Mouse (Mus musculus): Measurements from ENCODE around the gene Dnajc5.

Gene Dnajc5

DNA sequence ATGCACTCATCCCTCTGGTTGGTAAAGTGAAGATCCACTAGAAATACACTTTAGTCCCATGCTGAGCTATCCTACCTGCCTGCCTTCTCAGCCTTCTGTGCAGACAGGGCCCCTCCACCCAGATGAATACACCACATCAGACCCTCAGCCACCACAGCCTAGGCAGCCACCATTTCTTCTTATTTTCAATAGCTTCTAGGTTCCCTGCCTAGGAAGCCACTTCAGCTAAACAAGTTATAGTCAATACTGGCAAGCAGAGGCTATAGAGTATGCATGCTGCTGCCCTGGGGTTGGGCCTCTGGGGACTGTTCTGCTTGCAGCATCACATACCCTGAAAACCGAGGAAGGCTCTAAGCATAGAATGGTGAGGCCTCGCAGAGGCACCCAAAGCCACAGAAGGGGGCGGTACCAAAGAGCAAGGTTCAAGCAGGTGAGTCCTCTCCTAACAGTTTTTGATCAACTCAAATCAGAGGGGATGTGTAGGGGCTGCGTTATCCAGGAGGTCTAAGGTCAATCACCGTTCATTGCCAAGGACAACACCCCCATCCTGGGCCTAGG, 71.3 kb downstream of the Dnajc5 start, which contains the start of gene Prpf6:
TSS of gene Prpf6 (plus strand) at position 341 of the 558 bp plus-strand sequence.
- peak; percentile 55 for DNase-seq

DNA sequence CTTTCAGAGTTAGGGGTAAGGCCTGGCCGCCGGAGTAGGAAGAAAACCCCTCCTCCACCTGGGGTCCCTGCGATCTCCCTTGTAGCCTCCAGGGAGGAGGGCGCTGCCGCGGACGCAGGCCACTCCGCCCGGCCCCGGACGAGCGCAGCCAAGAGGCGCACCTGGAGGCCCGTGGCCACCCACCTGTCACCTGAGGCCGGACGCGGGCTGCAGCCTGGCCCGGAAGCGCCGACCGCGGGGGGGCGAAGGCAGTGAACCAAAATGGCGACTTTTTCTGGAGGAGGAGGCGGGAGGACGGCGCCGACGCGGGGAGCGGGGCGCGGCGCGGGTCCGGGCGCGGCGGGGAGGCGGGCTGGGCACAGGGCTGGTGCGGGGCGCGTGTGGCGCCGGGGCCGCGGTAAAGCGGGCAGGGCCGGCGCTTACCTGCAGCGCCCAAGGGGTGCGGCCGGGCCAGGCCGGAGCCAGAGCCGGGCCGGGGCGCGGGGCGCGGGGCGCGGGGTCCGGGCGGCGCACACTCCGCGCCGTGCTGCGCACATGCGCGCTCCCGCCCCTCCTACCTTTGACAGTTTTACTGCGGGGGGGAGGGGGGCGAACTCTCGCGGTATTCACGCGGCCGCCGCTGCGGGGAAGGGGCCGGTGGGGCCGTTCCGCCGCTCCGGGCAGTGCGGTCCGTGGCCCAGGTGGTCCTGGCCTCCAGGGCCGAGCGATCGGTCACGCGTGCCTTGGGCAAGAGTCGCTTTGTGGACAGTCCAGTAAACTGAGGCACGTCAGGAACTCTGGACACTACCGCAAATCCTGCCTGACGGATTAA, 72.2 kb downstream of the Dnajc5 start, which contains the start of gene Zfp512b:
TSS of gene Zfp512b (minus strand) at position 573 of the 811 bp plus-strand sequence.
- DNase-seq: peak; percentile 82

DNA sequence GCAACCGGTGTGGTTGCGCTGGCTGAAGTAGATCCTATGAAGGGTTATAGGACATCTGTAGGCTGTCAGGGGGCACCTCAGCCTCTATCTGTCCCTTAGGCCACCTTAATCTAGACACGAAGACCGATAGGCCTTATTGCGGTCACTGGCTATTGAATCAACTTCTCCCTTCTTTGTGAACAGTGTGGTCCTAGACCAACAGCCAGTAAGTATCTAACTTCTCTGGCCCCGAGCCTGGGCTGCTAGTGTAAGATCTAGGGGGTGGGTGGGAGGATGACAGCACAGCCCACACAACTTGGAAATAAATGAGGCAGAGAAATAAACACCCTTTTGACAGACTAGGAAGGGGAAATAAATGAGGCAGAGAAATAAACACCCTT, 72.7 kb downstream of the Dnajc5 start:
- peak; percentile 61 for DNase-seq

DNA sequence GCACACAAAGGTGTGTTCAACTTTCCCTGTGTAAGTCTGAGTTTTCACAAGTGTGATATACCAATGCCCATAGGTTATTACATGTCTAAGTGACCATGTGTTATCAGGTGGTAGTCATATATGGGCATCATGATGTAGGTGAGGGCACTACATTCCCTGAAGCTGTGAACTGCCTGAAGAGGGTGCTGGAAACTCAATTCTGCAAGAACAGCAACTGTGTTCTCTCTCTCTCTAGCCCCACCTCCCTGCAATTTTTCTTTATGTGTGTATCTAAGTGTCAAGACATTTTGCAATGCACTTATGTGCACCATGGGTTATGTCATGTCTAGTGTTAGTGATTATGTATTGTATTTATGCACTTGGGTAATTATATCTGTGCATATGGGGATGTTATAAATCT, 73.7 kb downstream of the Dnajc5 start:
- DNase-seq: peak; percentile 38

DNA sequence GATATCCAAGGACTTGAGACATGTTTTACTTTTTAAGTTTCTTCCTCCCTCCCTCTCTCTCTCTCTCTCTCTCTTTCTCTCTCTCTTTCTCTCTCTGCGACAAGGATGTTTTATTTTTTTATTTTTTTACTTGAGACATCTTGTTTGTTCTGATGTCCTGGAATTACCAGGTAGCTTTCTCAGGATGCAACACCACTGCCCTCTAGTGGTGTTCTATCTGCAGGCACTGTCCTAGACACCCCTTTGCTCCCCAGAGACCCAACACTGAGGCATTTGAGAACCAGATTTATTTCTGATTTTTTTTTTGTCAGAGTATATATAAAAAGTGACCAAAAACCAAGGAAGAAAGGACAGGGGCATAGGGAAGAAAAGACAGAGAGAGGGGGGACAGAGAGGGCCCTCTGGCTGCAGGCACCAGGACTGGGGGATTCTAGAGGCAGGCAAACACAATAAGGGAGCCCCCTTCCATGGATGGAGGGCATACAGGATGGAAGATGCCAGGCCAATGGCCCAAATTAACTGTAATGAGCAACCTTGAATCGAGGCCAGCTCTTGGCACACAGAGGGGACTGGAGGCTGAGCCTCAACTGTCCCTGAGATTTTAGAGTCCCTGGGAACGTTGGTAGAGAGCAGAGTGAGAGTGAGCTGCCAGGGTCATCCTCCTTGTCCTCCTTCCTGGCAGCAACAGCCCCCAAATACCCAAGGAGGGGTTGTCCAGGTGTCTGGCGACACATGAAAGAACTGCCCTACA, 74.8 kb downstream of the Dnajc5 start:
- DNase-seq: peak; percentile 86

DNA sequence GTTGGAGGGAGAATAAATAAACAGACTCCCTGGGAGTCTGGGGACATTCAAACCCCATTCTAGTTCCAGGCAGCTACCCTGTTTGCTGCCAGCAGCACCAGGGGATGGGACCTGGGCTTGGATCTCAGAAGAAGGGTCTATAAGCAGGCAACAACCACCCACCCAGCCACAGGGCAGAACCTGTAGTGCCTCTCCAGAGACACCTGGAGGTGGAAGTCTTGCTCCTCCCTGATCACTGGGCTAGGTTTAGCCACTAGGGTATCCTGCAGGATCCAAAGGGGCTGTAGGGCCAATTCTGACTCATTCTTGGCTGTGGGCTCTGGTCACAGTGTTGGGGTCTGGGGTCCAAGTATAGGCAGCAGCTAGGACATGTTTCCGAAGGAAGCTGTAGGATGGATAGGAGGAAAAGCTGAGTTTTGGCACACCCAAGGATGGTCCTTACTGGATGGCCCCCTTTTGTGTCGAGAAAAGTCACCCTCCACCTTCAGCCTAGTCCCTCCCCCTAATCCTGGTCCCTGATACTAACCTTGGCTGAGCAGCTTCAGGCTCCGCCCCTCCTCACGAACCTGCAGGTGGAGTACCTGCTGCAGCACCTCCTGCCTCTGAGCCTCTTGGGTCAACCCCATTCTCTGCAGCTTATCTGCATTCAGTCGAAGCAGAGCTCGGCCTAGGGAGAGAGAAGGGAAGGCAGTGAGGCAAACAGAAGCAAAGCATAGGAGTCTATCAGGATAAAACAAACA, 76.1 kb downstream of the Dnajc5 start:
- DNase-seq: peak; percentile 54

DNA sequence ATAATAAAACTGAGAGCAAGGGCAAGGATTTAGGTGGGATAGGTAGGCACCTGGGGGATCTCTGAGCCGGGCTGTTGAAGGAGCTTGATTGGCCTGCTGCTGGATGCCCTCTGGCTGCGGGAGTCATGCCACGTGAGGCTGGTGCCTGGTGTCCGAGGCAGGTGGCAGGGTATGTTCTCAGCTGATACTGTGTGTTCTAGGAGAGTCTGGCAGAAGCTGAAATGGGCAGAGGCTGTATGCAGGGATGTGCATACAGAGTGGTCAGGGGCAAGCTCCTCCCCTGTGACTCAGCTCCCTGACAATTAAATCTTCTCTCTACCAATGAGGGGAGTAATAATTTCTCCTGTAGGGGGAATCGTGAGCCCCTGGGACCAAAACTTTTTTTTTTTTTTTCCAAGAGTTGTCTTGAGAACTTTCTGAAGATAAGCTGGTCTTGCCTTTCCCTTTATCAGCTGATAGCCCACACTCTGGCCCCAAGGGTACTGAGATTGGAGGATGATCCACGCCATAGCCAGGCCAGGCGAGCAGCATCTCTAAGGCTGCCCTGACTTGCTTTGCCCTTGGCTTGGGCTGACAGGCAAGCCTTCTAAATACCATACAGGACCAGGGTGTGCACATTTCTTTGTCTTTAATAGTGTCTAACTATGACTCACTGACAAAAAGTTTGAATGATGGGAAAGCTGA, 77.2 kb downstream of the Dnajc5 start:
- peak; percentile 49 for DNase-seq

DNA sequence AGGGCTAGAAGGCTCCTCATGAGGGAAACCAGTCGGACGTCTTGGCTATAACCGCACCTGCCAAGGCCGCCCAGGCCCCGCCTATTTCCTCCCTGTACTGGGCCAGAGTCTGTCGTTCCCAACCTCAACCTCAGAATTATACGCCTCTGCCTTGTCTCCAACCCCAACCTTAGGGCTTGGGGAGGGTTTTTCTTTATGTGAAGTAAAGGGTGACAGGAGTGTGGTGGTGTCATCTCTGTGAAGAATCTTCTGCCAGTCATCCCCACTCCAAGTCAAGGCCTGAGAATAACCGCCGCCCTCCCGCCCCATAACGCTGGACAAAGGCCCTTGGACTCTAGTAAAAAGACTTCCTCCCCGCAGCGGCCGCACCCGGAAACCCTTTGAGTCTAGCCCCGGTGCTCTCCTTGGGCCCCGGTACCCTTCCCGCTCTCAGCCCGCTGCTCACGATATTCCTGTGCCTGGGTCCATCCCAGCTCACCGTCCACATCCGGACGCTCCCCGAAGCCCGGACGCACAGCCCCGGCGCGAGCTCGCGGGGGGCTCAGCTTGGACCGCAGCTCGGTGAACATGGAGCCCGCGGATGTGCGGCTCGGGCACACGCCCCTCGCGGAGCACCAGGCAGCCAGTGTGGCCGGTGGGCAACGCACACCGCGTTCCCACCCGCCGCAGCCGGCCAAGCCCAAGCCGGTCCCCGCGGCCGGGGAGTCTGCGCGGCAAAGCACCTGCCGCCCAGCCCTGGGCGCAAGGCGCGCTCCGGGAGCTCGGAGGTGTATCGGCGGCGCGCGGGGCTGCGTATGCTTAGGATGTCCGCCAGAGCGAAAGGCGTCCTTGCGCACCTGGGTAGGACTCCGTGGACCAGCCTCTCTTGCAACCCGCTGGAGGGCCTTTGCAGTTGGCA, 78.4 kb downstream of the Dnajc5 start, which contains the start of gene Samd10:
TSS of gene Samd10 (minus strand) at position 759 of the 898 bp plus-strand sequence.
- peak; percentile 81 for DNase-seq

DNA sequence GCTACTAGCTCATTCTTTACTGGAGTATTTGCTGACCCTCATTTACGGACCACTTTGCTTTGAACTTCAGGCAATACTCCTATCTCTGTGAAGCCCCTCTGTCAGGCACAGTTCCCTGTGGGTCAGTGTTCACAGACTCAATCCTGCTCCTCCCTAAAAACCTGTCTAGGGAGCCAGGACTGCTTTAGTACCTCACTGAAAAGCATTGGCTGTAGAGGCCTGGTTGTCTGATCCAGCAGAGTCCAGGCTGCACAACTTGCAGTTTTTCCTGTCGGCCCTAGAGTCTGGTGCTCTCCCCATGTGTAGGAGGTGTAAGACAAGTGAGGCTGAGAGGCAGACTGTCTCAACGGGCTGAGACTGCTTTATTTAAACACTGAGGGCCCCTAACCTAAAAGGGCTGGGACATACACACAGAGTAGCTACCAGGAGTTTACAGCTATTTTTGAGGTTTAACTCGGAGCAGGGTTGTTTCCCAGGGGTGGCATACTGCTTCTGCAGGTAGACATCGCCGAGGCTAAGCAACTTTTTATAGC, 80.0 kb downstream of the Dnajc5 start:
- DNase-seq: no peak

DNA sequence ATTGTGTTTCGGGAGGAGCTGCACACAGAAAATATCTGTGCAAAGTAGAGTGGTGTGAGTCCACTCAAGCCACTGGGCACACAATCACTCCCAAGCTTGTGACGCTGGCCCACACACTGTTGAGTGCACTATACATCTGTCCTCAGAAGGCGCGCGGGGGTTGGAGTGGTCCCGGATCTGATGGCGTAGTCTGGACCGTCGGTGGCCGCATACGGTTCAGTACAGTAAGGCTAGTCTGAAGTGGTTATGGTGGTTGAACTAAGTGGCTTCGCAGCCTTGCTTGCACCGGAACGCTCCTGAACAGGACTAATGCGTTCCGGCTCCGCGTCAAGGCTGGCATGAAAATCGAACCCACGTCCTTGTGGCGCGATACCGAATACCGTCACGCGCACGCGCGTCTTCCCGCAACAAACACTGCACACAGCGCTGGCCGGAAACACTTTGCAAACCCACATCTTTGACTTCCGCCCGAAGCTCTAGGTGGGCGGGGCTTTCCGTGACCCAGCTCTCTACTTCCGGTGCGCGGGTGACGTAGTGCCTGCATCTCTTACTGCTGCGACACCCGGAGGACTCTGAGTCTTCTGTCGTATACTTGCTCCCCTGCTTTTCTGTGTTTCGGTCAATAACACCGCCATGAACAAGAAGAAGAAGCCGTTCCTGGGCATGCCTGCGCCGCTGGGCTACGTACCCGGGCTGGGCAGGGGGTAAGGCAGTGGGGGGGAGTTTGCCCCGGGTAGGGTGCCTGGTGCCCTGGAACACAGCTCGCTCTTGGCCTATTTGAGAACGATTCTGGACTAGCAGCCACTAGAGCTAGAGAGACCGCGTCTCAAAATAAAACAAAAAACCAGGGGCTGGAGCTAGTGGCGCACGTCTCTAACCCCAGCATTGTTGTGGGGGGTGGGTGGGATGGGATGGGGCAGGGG, 80.8 kb downstream of the Dnajc5 start:
- DNase-seq: peak; percentile 98

DNA sequence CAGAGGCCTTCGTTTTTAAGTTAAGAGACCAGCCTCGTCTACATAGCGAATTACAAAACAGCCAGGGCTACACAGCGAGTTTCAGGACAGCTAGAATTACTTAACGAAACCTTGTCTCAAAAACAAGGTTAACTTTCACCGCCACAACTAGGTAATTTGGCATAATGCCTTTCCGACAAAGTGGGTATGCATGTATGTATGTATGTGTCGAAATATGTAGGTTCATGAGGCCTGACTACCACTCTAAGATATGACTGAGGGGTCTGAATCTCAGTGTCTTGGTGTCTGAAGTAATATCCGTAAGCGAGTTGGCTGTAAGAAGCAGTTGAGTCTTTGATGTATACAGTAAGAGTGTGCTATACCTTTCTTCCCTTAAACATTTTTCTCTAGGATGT, 81.5 kb downstream of the Dnajc5 start:
- peak; percentile 64 for DNase-seq

DNA sequence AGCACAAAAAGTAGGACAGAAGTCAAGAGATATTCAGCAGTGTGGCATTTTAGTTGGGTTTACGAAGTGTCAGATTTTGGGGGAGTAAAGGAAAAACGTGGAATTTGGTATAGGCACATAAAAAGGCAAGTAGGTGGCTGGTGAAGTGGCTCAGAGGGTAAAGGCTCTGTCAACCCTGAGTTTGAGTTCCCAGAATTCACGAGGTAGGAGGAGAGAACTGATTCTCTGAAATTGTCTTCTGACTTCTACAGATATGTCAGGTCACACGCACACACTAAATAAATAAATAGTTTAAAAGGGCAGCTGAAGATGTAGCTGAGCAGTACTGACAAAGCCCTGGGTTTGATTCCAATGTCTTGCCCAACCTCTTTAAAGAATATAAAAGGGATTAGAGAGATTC, 82.1 kb downstream of the Dnajc5 start:
- no peak for DNase-seq

Measured in cerebellum, adult 9-10 months (tissue).